Comparison of ENCODE assay signal across 8 mouse cellular contexts in the genomic region with DNA sequence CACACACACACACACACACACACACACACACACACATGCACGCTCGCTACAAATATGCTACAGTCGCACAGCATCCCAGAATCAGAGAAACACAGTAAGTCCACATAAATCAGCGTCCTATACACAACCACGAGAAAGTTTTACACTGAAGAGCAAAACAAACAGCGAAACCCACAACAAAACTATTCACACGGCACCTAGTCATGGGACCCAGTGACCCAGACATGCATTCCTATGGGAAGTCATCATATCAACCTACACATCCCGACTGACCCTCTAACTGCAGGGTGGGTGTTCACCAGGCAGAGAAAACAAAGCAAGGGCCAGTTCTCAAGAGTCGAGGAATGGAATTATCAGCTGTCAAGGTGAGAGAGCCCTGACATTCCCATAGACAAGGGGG. TPM values are rescaled to one million over a fixed set of nuclear protein-coding genes. Genes with fewer than 3 reads are reported as not detected.
A peak's percentile ranks its signal among the peaks of the same experiment; 100 is the strongest.
DNase-seq lines count a peak whose midpoint lies in the region; ATAC-seq and TF ChIP-seq lines count a peak whose summit lies in the region.

No protein-coding gene starts in this region.

- H3K9me3 ChIP-seq in lung, embryonic 16.5 days (ENCODE audit: control insufficient read depth, low read length) = no peaks in the 10 kb centered on the region
- no peaks in the 10 kb centered on the region for H3K9me3 ChIP-seq in intestine, postnatal 0 days (ENCODE audit: control insufficient read depth)
- no peaks in the 10 kb centered on the region for H3K9me3 ChIP-seq in neural tube, embryonic 15.5 days (replicated peaks)

- H3K27ac ChIP-seq in lung, embryonic 16.5 days (ENCODE audit: low read length) = no peak overlapping the region
- peak overlapping the region; percentile 39 for H3K27ac ChIP-seq in embryonic fibroblast, embryonic 13.5 days (ENCODE audit: insufficient read depth, low read length)
- no peak overlapping the region for H3K27ac ChIP-seq in intestine, postnatal 0 days (ENCODE audit: low read depth, low read length)
- H3K27ac ChIP-seq in neural tube, embryonic 15.5 days (replicated peaks) = peak overlapping the region; percentile 99

- H3K36me3 ChIP-seq in lung, embryonic 16.5 days (ENCODE audit: control insufficient read depth, insufficient read depth, low read length) = no peaks in the 10 kb centered on the region
- no peaks in the 10 kb centered on the region for H3K36me3 ChIP-seq in intestine, postnatal 0 days (ENCODE audit: control insufficient read depth, insufficient read depth)
- H3K36me3 ChIP-seq in neural tube, embryonic 15.5 days = no peaks in the 10 kb centered on the region

- H3K27me3 ChIP-seq in lung, embryonic 16.5 days (ENCODE audit: control insufficient read depth, insufficient read depth, low read depth, low read length) = no peaks in the 10 kb centered on the region
- H3K27me3 ChIP-seq in intestine, postnatal 0 days (replicated peaks; ENCODE audit: control insufficient read depth, insufficient read depth, low read length) = no peaks in the 10 kb centered on the region
- H3K27me3 ChIP-seq in neural tube, embryonic 15.5 days (replicated peaks) = no peaks in the 10 kb centered on the region

- peak overlapping the region; percentile 95 for H3K4me3 ChIP-seq in lung, embryonic 16.5 days (ENCODE audit: low read length)
- H3K4me3 ChIP-seq in embryonic fibroblast, embryonic 13.5 days (ENCODE audit: insufficient read depth, low read length) = peak overlapping the region; percentile 86
- H3K4me3 ChIP-seq in intestine, postnatal 0 days (ENCODE audit: low read depth, low read length) = peak overlapping the region; percentile 75
- H3K4me3 ChIP-seq in neural tube, embryonic 15.5 days (replicated peaks) = peak overlapping the region; percentile 76

- TF ChIP-seq CTCF in embryonic fibroblast, embryonic 13.5 days (IDR thresholded peaks at IDR 0.05; ENCODE audit: borderline replicate concordance, insufficient read depth, low read length) = no peak
- no peak for TF ChIP-seq CTCF in intestine, postnatal 0 days (IDR thresholded peaks at IDR 0.05; ENCODE audit: low read depth)

- TF ChIP-seq POLR2A in embryonic fibroblast, embryonic 13.5 days (IDR thresholded peaks at IDR 0.05; ENCODE audit: low read depth, low read length) = no peak

- DNase-seq in lung, postnatal 10 days = no peak
- DNase-seq in natural killer cell, adult 2 months (ENCODE audit: low spot score in 2 of 2) = no peak
- no peak for DNase-seq in embryo, embryonic 10 days (ENCODE audit: low spot score)
- DNase-seq in cerebellum, adult 11-12 months = no peak

- peak overlapping the region; percentile 98 for H3K9ac ChIP-seq in lung, embryonic 16.5 days (ENCODE audit: low read length)
- 0 out of 2 replicates have a peak overlapping the region, but pooled peaks have one; percentile 17 for H3K9ac ChIP-seq in intestine, postnatal 0 days (ENCODE audit: low read depth, low read length)
- H3K9ac ChIP-seq in neural tube, embryonic 15.5 days (replicated peaks) = peak overlapping the region; percentile 99

- H3K4me1 ChIP-seq in lung, embryonic 16.5 days (replicated peaks; ENCODE audit: control insufficient read depth, insufficient read depth, low read length) = peaks cover 54% of the 10 kb centered on the region
- peaks cover 7% of the 10 kb centered on the region; the same call in 1 of the 2 replicates for H3K4me1 ChIP-seq in embryonic fibroblast, embryonic 13.5 days (ENCODE audit: control insufficient read depth, insufficient read depth, low read length)
- H3K4me1 ChIP-seq in intestine, postnatal 0 days (replicated peaks; ENCODE audit: control insufficient read depth, insufficient read depth, low read length) = peaks cover 5% of the 10 kb centered on the region; the same call in 1 of the 2 replicates
- H3K4me1 ChIP-seq in neural tube, embryonic 15.5 days = peaks cover 54% of the 10 kb centered on the region

- 22% methylated on average over 9 of the region's 9 CpGs for WGBS in lung, embryonic 16.5 days
- 55% methylated on average over 9 of the region's 9 CpGs for WGBS in intestine, postnatal 0 days
- 26% methylated on average over 9 of the region's 9 CpGs for WGBS in neural tube, embryonic 15.5 days

- H3K4me2 ChIP-seq in lung, embryonic 16.5 days (ENCODE audit: low read depth, low read length) = peak overlapping the region; percentile 74
- H3K4me2 ChIP-seq in intestine, postnatal 0 days (replicated peaks; ENCODE audit: low read depth) = peak overlapping the region; percentile 81
- peak overlapping the region; percentile 83 for H3K4me2 ChIP-seq in neural tube, embryonic 15.5 days

- no peak for ATAC-seq in lung, embryonic 16.5 days (ENCODE audit: low read depth)
- no peak for ATAC-seq in intestine, postnatal 0 days
- ATAC-seq in neural tube, embryonic 15.5 days (ENCODE audit: low FRiP score) = peak; percentile 0; the same call in 1 of the 2 replicates

RNA-seq across cellular contexts. Expression of a gene that starts 6.4 kb away (rescaled TPM):
- 68.1 and 72.2 TPM in 2 replicates for polyA plus RNA-seq in lung, embryonic 16.5 days (2015; fragmentation: Nextera tagmentation; extraction: Ambion mirVana)
- polyA plus RNA-seq in embryonic fibroblast, embryonic 13.5 days (2011; ENCODE audit: insufficient read length, low read depth, missing spikeins) = 44.3 and 53.9 TPM in 2 replicates
- polyA plus RNA-seq in intestine, postnatal 0 days (2015; fragmentation: Nextera tagmentation; extraction: Ambion mirVana) = 10.3 and 12.4 TPM in 2 replicates
- polyA plus RNA-seq in neural tube, embryonic 15.5 days (2015; fragmentation: Nextera tagmentation; extraction: Ambion mirVana) = 174 and 212 TPM in 2 replicates

RNA-seq across cellular contexts. Expression of a gene that starts 22.5 kb away (rescaled TPM):
- polyA plus RNA-seq in lung, embryonic 16.5 days (2015; fragmentation: Nextera tagmentation; extraction: Ambion mirVana) = 0.64 and 0.89 TPM in 2 replicates
- polyA plus RNA-seq in embryonic fibroblast, embryonic 13.5 days (2011; ENCODE audit: insufficient read length, low read depth, missing spikeins) = 40.8 and 57.9 TPM in 2 replicates
- 2.7 and 3.3 TPM in 2 replicates for polyA plus RNA-seq in intestine, postnatal 0 days (2015; fragmentation: Nextera tagmentation; extraction: Ambion mirVana)
- polyA plus RNA-seq in neural tube, embryonic 15.5 days (2015; fragmentation: Nextera tagmentation; extraction: Ambion mirVana) = 21.1 and 24.8 TPM in 2 replicates

RNA-seq across cellular contexts. Expression of a gene that starts 34.2 kb away (rescaled TPM):
- polyA plus RNA-seq in lung, embryonic 16.5 days (2015; fragmentation: Nextera tagmentation; extraction: Ambion mirVana) = 17.4 and 23.2 TPM in 2 replicates
- polyA plus RNA-seq in embryonic fibroblast, embryonic 13.5 days (2011; ENCODE audit: insufficient read length, low read depth, missing spikeins) = 0.60 and 0.90 TPM in 2 replicates
- polyA plus RNA-seq in intestine, postnatal 0 days (2015; fragmentation: Nextera tagmentation; extraction: Ambion mirVana) = 21.2 and 28.3 TPM in 2 replicates
- polyA plus RNA-seq in neural tube, embryonic 15.5 days (2015; fragmentation: Nextera tagmentation; extraction: Ambion mirVana) = 0.50 and 4.0 TPM in 2 replicates

Comparison
In these comparisons a context has a peak if more than half of its experiments do, and no peak if none do; other contexts are left out.
1. H3K27ac ChIP-seq: peak in embryonic fibroblast, embryonic 13.5 days (single experiment) and neural tube, embryonic 15.5 days (single experiment); none in lung, embryonic 16.5 days (single experiment) and intestine, postnatal 0 days (single experiment).
2. H3K9ac ChIP-seq: peak in every context shown above with its lines; median percentile 99 in neural tube, embryonic 15.5 days; 98 in lung, embryonic 16.5 days; 17 in intestine, postnatal 0 days.
3. Peak in every context shown above with its lines, with median percentiles within 50 percentile points of each other: H3K4me2 ChIP-seq and H3K4me3 ChIP-seq.